Mouse (Mus musculus) kidney, adult 2 months (tissue): ENCODE measurements around the gene Esyt1.

ENCODE experiments used
- CTCF ChIP-seq: fragments of 200-500 bp; conservative IDR thresholded peaks from 2 replicates; pipeline ENCODE4 v1.5.1; 2011; ENCODE audit warnings: low read depth, mild to moderate bottlenecking, control low read depth, low read length, moderate library complexity, mixed read lengths; ENCODE audit not compliant: insufficient read depth, insufficient read length
- POLR2A ChIP-seq: fragments of 200-500 bp; IDR thresholded peaks from one replicate; pipeline ENCODE4 v1.6.1; 2011; ENCODE audit warnings: low read depth, low read length, control low read depth

DNA sequence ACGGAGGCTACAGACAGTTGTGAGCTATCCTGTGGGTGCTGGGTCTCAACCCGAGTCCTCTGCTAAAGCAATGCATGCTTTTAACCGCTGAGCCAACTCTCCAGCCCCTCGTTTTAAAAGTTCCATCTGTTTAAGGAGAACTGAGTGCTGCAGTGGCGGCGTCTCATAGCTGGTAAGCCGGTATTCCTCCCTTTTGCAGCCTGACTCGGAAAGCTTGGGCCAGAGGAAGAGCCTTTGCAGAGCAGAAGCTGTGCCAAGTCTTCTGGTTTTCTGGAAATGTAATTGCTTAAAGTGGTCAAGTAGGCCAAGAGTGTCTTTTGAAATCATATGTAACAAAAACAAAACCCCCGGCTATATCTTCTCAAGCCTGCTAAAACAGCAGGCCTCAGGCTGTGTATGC lies 17.4 kb downstream of the Esyt1 start:
- TF ChIP-seq CTCF (no peak), POLR2A (no peak)
